Mouse (Mus musculus): ENCODE data around the gene Rpl29. TPM values are rescaled to one million over a fixed set of nuclear protein-coding genes. Genes with fewer than 3 reads are reported as not detected.

Gene Rpl29
- polyA plus RNA-seq, 1 experiment from 2014 or later, result 977 TPM

DNA sequence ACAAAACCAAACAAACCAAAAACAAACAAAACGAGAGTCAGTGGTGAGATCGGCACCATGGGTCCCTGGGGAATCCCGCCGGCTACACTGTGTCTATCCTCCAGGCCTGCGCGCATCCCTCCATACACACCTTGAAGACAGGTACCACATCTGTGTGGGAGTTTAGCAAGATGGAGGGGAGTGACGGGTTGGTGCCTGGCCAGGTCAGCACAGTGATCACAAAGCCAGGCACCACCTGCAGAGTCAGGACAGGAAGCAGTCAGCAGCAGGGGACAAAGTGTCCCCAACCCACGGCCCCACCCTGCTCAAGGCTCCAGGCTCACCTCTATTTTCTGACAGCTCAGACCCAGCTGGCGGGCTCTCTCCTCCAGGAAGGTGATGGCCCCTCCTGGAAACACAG, 7.3 kb downstream of the Rpl29 start:
- WGBS, result 79% methylated on average over 9 of the region's 9 CpGs
- Histone ChIP-seq H3K4me1 (replicated peaks; ENCODE audit: control insufficient read depth, insufficient read depth, low read length) (peaks cover 14% of the 10 kb centered on the region), H3K4me3 (ENCODE audit: low read length) (no peak overlapping the region), H3K27ac (ENCODE audit: low read length) (no peak overlapping the region), H3K36me3 (ENCODE audit: control insufficient read depth, insufficient read depth, low read length) (peaks cover 13% of the 10 kb centered on the region), H3K27me3 (ENCODE audit: control insufficient read depth, insufficient read depth, low read depth, low read length) (no peaks in the 10 kb centered on the region), H3K9me3 (ENCODE audit: control insufficient read depth, low read length) (no peaks in the 10 kb centered on the region), H3K4me2 (ENCODE audit: low read depth, low read length) (no peak overlapping the region), H3K9ac (ENCODE audit: low read length) (no peak overlapping the region)
- ATAC-seq (ENCODE audit: low read depth), result no peak

DNA sequence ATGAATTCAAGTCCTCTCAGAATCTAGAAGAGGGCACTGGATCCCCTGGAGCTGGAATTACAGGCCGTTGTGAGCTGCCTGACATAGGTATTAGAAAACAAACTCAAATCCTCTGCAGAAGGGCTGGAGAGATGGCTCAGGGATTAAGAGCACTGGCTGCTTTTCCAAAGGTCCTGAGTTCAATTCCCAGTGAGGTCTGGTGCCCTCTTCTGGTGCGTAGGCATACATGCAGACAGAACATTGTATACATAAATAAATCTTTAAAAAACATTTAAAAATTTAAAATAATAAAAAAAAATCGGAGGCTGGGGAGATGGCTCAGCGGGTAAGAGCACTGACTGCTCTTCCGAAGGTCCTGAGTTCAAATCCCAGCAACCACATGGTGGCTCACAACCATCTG, 13.4 kb downstream of the Rpl29 start:
- H3K4me3 ChIP-seq (ENCODE audit: low read length), result no peak overlapping the region
- H3K4me1 ChIP-seq (replicated peaks; ENCODE audit: control insufficient read depth, insufficient read depth, low read length), result peaks cover 16% of the 10 kb centered on the region
- no peaks in the 10 kb centered on the region for H3K36me3 ChIP-seq (ENCODE audit: control insufficient read depth, insufficient read depth, low read length)
- 73% methylated on average over 5 of the region's 5 CpGs for WGBS
- ATAC-seq (ENCODE audit: low read depth), result no peak
- H3K27me3 ChIP-seq (ENCODE audit: control insufficient read depth, insufficient read depth, low read depth, low read length), result no peaks in the 10 kb centered on the region
- H3K27ac ChIP-seq (ENCODE audit: low read length), result no peak overlapping the region
- no peak overlapping the region for H3K4me2 ChIP-seq (ENCODE audit: low read depth, low read length)
- H3K9me3 ChIP-seq (ENCODE audit: control insufficient read depth, low read length), result no peaks in the 10 kb centered on the region
- H3K9ac ChIP-seq (ENCODE audit: low read length), result no peak overlapping the region

DNA sequence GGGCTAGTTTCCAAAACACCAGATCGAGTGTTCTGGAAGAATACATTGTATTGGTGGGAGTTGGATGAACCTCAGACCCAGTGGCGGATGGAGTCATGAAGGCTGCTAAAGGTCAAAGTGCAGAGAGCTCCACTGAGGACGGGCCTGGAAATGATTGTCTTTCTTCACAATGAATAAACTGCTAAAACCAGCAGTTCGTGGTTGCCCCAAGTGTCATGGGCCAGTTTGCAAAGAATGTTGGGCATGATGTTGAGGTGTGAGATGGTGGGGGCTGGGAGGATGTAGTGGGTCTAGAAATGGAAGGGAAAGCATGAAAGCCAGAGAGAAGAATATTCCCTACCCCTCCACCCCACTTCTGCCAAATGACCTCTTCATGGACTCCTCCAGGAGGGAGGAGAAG, 15.6 kb downstream of the Rpl29 start:
- ATAC-seq (ENCODE audit: low read depth), result no peak
- H3K9me3 ChIP-seq (ENCODE audit: control insufficient read depth, low read length), result no peaks in the 10 kb centered on the region
- H3K4me1 ChIP-seq (replicated peaks; ENCODE audit: control insufficient read depth, insufficient read depth, low read length), result peaks cover 20% of the 10 kb centered on the region
- H3K9ac ChIP-seq (ENCODE audit: low read length), result no peak overlapping the region
- WGBS, result 70% methylated on average over 4 of the region's 4 CpGs
- no peak overlapping the region for H3K4me2 ChIP-seq (ENCODE audit: low read depth, low read length)
- no peaks in the 10 kb centered on the region for H3K27me3 ChIP-seq (ENCODE audit: control insufficient read depth, insufficient read depth, low read depth, low read length)
- H3K36me3 ChIP-seq (ENCODE audit: control insufficient read depth, insufficient read depth, low read length), result no peaks in the 10 kb centered on the region
- H3K27ac ChIP-seq (ENCODE audit: low read length), result no peak overlapping the region
- no peak overlapping the region for H3K4me3 ChIP-seq (ENCODE audit: low read length)

DNA sequence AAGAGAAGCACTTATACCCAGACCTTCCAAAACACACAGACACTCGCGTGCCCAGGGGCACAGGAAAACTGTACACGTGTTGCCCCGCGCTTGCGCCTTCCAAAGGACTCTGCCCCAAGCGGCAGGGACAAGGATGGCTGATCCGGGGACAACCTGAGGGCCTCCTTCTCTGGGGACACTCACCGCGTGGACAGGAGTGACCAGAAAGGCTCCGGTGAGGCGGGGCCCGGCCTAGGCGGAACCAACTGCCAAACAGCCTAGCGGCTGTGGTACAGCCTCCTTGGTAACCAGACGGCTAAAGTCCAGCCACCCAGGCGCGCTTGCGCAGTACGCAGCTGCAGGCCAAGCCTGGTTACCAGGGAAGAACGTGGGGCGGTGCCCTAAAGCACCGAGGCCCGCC, 18.1 kb downstream of the Rpl29 start, which contains the start of the genes Abhd14b and Abhd14a:
TSS of gene Abhd14b (plus strand) at position 112 of the 400 bp plus-strand sequence.
TSS of gene Abhd14a (minus strand) at position 331 of the 400 bp plus-strand sequence.
- Histone ChIP-seq H3K27ac (ENCODE audit: low read length) (peak within 1 kb of the TSS; percentile 60), H3K4me2 (ENCODE audit: low read depth, low read length) (peak within 1 kb of the TSS; percentile 85), H3K27me3 (ENCODE audit: control insufficient read depth, insufficient read depth, low read depth, low read length) (no peaks in the 10 kb centered on the region), H3K9me3 (ENCODE audit: control insufficient read depth, low read length) (no peaks in the 10 kb centered on the region), H3K4me3 (ENCODE audit: low read length) (peak within 1 kb of the TSS; percentile 64), H3K4me1 (replicated peaks; ENCODE audit: control insufficient read depth, insufficient read depth, low read length) (peaks cover 34% of the 10 kb centered on the region), H3K9ac (ENCODE audit: low read length) (peak within 1 kb of the TSS; percentile 78), H3K36me3 (ENCODE audit: control insufficient read depth, insufficient read depth, low read length) (no peaks in the 10 kb centered on the region)
- peak; percentile 87 for ATAC-seq (ENCODE audit: low read depth)
- 0% methylated on average over 24 of the region's 24 CpGs for WGBS

DNA sequence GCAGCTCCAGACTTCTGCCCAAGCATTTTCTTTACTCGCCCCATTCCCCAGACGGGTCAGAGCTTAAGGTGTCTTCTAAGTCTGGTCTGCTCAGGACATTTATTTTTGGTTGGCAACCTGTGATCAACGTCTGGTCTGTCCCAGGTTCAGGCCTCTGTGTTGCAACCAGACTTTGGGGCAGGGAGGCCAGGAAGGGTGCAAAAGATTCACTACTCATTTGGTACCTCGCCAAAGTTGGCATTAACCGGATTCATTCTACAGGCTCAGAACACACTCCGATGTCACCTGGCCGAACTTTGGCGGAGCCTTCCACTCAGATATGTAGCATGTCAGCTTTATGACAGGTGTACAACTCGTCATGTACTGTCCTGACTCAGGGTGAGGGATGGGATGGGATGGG, 18.7 kb downstream of the Rpl29 start:
- peaks cover 37% of the 10 kb centered on the region for H3K4me1 ChIP-seq (replicated peaks; ENCODE audit: control insufficient read depth, insufficient read depth, low read length)

DNA sequence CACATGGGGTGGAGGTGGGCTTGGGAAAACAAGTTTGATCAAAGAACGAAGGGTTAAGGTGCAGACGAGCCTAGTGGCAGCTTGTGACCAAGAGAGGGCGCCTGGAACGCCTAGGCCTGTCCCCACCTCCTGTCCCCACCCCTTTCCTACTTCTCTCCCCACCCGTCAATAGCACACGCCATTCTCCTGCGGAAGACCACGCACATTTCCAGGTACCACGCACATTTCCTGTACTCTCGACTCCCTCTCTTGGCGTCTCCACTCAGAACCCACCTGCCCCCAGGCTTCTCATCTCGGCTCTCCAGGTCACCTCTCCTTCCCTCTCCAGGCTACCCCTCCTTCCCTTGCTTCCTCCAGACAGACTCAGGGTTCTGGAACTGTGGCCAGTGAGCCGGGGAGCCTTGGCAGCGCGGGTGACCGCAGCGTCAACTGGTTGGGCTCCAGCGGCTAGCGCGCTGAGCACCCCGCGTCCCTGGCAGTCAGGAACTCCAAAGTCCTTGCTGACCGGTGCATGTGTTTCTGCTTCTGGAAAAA, 19.3 kb downstream of the Rpl29 start:
- Histone ChIP-seq H3K4me1 (replicated peaks; ENCODE audit: control insufficient read depth, insufficient read depth, low read length) (peaks cover 41% of the 10 kb centered on the region), H3K9ac (ENCODE audit: low read length) (peak overlapping the region; percentile 55), H3K4me2 (ENCODE audit: low read depth, low read length) (peak overlapping the region; percentile 85), H3K9me3 (ENCODE audit: control insufficient read depth, low read length) (no peaks in the 10 kb centered on the region), H3K27me3 (ENCODE audit: control insufficient read depth, insufficient read depth, low read depth, low read length) (no peaks in the 10 kb centered on the region), H3K27ac (ENCODE audit: low read length) (peak overlapping the region; percentile 7), H3K36me3 (ENCODE audit: control insufficient read depth, insufficient read depth, low read length) (no peaks in the 10 kb centered on the region), H3K4me3 (ENCODE audit: low read length) (peak overlapping the region; percentile 47)
- WGBS, result under 1% methylated on average over 23 of the region's 23 CpGs
- peak; percentile 64 for ATAC-seq (ENCODE audit: low read depth)

More for the DNA sequence above, 18.7 kb downstream of the Rpl29 start:
- H3K9me3 ChIP-seq (ENCODE audit: control insufficient read depth, low read length), result no peaks in the 10 kb centered on the region
- ATAC-seq (ENCODE audit: low read depth), result 0 out of 2 replicates have a peak, but pooled peaks have one; percentile 2
- 34% methylated on average over 9 of the region's 9 CpGs for WGBS
- H3K4me3 ChIP-seq (ENCODE audit: low read length), result peak overlapping the region; percentile 64
- no peaks in the 10 kb centered on the region for H3K27me3 ChIP-seq (ENCODE audit: control insufficient read depth, insufficient read depth, low read depth, low read length)
- peak overlapping the region; percentile 85 for H3K4me2 ChIP-seq (ENCODE audit: low read depth, low read length)
- peak overlapping the region; percentile 20 for H3K27ac ChIP-seq (ENCODE audit: low read length)
- peak overlapping the region; percentile 1 for H3K9ac ChIP-seq (ENCODE audit: low read length)
- H3K36me3 ChIP-seq (ENCODE audit: control insufficient read depth, insufficient read depth, low read length), result no peaks in the 10 kb centered on the region

DNA sequence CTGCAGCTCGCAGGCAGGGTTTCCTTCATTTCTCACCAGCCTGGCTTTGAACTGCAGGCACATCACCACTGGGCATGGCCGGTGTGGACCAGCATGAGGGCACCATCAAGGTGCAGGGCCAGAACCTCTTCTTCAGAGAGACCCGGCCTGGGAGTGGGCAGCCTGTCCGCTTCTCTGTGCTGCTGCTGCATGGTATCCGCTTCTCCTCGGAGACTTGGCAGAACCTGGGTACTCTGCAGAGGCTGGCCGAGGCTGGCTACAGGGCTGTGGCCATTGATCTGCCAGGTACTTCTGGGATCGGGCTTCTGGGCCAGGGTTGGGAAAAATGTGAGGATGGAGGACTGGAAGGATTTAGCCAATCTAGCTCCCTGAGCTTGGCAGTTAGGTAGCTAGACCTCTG, 20.7 kb downstream of the Rpl29 start:
- no peak for ATAC-seq (ENCODE audit: low read depth)
- Histone ChIP-seq H3K4me2 (ENCODE audit: low read depth, low read length) (no peak overlapping the region), H3K9ac (ENCODE audit: low read length) (no peak overlapping the region), H3K27me3 (ENCODE audit: control insufficient read depth, insufficient read depth, low read depth, low read length) (no peaks in the 10 kb centered on the region), H3K36me3 (ENCODE audit: control insufficient read depth, insufficient read depth, low read length) (no peaks in the 10 kb centered on the region), H3K9me3 (ENCODE audit: control insufficient read depth, low read length) (no peaks in the 10 kb centered on the region), H3K4me1 (replicated peaks; ENCODE audit: control insufficient read depth, insufficient read depth, low read length) (peaks cover 46% of the 10 kb centered on the region), H3K4me3 (ENCODE audit: low read length) (no peak overlapping the region), H3K27ac (ENCODE audit: low read length) (no peak overlapping the region; the same call in 1 of the 2 replicates)
- 81% methylated on average over 8 of the region's 8 CpGs for WGBS

DNA sequence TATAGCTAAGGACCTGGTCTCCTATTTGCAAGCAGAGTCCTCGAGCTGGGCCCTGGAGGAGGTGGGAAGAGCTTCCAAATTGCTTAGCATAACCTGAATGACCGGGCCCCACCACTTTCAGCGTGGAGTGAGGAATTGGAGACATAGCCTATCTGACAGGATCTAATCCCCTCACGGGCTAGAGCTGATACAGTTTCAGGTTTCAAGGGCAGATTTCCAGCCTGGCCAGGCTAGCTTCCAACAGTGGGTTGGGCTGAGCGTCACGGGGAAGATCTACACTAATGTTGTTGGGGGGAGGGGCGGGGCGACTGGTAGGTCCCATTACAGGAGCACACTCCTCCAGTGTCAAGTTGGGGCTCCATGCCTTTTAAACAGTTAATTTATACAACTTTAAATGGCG, 21.4 kb downstream of the Rpl29 start:
- H3K27ac ChIP-seq (ENCODE audit: low read length), result peak overlapping the region; percentile 18
- no peak overlapping the region; the same call in 1 of the 2 replicates for H3K4me2 ChIP-seq (ENCODE audit: low read depth, low read length)
- no peaks in the 10 kb centered on the region for H3K9me3 ChIP-seq (ENCODE audit: control insufficient read depth, low read length)
- H3K36me3 ChIP-seq (ENCODE audit: control insufficient read depth, insufficient read depth, low read length), result no peaks in the 10 kb centered on the region
- no peak overlapping the region; the same call in 1 of the 2 replicates for H3K9ac ChIP-seq (ENCODE audit: low read length)
- WGBS, result 7% methylated on average over 9 of the region's 9 CpGs
- ATAC-seq (ENCODE audit: low read depth), result 0 out of 2 replicates have a peak, but pooled peaks have one; percentile 8
- H3K4me1 ChIP-seq (replicated peaks; ENCODE audit: control insufficient read depth, insufficient read depth, low read length), result peaks cover 54% of the 10 kb centered on the region
- H3K4me3 ChIP-seq (ENCODE audit: low read length), result no peak overlapping the region
- no peaks in the 10 kb centered on the region for H3K27me3 ChIP-seq (ENCODE audit: control insufficient read depth, insufficient read depth, low read depth, low read length)

DNA sequence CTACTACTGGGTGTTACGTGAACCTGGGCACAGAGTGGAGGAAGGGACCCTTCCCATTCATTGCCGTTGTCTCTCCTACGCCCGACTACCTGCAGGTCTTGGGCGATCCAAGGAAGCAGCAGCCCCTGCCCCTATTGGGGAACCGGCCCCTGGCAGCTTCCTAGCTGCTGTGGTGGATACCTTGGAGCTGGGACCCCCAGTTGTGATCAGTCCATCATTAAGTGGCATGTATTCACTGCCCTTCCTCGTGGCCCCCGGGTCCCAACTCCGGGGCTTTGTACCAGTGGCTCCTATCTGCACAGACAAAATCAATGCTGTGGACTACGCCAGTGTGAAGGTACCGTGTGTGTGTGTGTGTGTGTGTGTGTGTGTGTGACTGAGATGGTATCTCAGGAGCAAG, 22.0 kb downstream of the Rpl29 start:
- Histone ChIP-seq H3K36me3 (ENCODE audit: control insufficient read depth, insufficient read depth, low read length) (no peaks in the 10 kb centered on the region), H3K4me1 (replicated peaks; ENCODE audit: control insufficient read depth, insufficient read depth, low read length) (peaks cover 58% of the 10 kb centered on the region), H3K27ac (ENCODE audit: low read length) (no peak overlapping the region), H3K4me3 (ENCODE audit: low read length) (no peak overlapping the region), H3K4me2 (ENCODE audit: low read depth, low read length) (no peak overlapping the region), H3K27me3 (ENCODE audit: control insufficient read depth, insufficient read depth, low read depth, low read length) (no peaks in the 10 kb centered on the region), H3K9me3 (ENCODE audit: control insufficient read depth, low read length) (no peaks in the 10 kb centered on the region), H3K9ac (ENCODE audit: low read length) (no peak overlapping the region)
- no peak for ATAC-seq (ENCODE audit: low read depth)
- 61% methylated on average over 11 of the region's 11 CpGs for WGBS
